Mouse (Mus musculus): ENCODE results near the gene Il4i1. TPM values are rescaled to one million over a fixed set of nuclear protein-coding genes. Genes with fewer than 3 reads are reported as not detected.

The Il4i1 gene
- 1 to 10 TPM in 2 of 4 experiments, under 1 TPM in 2; 0.35 to 1.2 (median 0.88) TPM for total RNA-seq (2022)

GRCm38 (mm10) chr7:44815721-44816469, at the start of gene Il4i1, which contains the start of gene Nup62:
TSS of gene Il4i1 (plus strand) at chr7:44816387.
TSS of gene Nup62 (plus strand) at chr7:44816088.
- peak; percentile 98 for DNase-seq (ENCODE audit: low spot score)

GRCm38 (mm10) chr7:44768129-44768528, 48.1 kb upstream of the Il4i1 start:
- no peak for DNase-seq (ENCODE audit: low spot score)

GRCm38 (mm10) chr7:44770046-44770578, 46.1 kb upstream of the Il4i1 start:
- DNase-seq (ENCODE audit: low spot score), result peak; percentile 55

- DNase-seq (ENCODE audit: low spot score), result no peak
Measured at GRCm38 (mm10) chr7:44772591-44773204, 43.5 kb upstream of the Il4i1 start.

GRCm38 (mm10) chr7:44776849-44777498, 39.2 kb upstream of the Il4i1 start:
- DNase-seq (ENCODE audit: low spot score), result no peak

- DNase-seq (ENCODE audit: low spot score), result no peak
Measured at GRCm38 (mm10) chr7:44780101-44780500, 36.1 kb upstream of the Il4i1 start.

GRCm38 (mm10) chr7:44789531-44789930, 26.7 kb upstream of the Il4i1 start:
- no peak for DNase-seq (ENCODE audit: low spot score)

GRCm38 (mm10) chr7:44790066-44790465, 26.1 kb upstream of the Il4i1 start:
- DNase-seq (ENCODE audit: low spot score), result no peak

- no peak for DNase-seq (ENCODE audit: low spot score)
Measured at GRCm38 (mm10) chr7:44792781-44793180, 23.4 kb upstream of the Il4i1 start.

- DNase-seq (ENCODE audit: low spot score), result no peak
Measured at GRCm38 (mm10) chr7:44808927-44809326, 7.3 kb upstream of the Il4i1 start.

GRCm38 (mm10) chr7:44809466-44809865, 6.7 kb upstream of the Il4i1 start:
- DNase-seq (ENCODE audit: low spot score), result no peak

GRCm38 (mm10) chr7:44810365-44810764, 5.8 kb upstream of the Il4i1 start:
- no peak for DNase-seq (ENCODE audit: low spot score)

GRCm38 (mm10) chr7:44810819-44811557, 5.2 kb upstream of the Il4i1 start:
- no peak for DNase-seq (ENCODE audit: low spot score)

GRCm38 (mm10) chr7:44812651-44813325, 3.4 kb upstream of the Il4i1 start:
- DNase-seq (ENCODE audit: low spot score), result no peak

GRCm38 (mm10) chr7:44813985-44814384, 2.2 kb upstream of the Il4i1 start:
- DNase-seq (ENCODE audit: low spot score), result no peak

GRCm38 (mm10) chr7:44814423-44814822, 1.8 kb upstream of the Il4i1 start:
- DNase-seq (ENCODE audit: low spot score), result no peak

- DNase-seq (ENCODE audit: low spot score), result no peak
Measured at GRCm38 (mm10) chr7:44814952-44815553, 1.1 kb upstream of the Il4i1 start.

GRCm38 (mm10) chr7:44816470-44817021, 359 bp downstream of the Il4i1 start, which contains the start of gene Atf5:
TSS of gene Atf5 (minus strand) at chr7:44816658.
- DNase-seq (ENCODE audit: low spot score), result peak; percentile 46

- DNase-seq (ENCODE audit: low spot score), result no peak
Measured at GRCm38 (mm10) chr7:44817441-44817840, 1.3 kb downstream of the Il4i1 start.

- DNase-seq (ENCODE audit: low spot score), result no peak
Measured at GRCm38 (mm10) chr7:44818164-44818563, 2.0 kb downstream of the Il4i1 start.

All from heart, adult 8-10 months (tissue).